Mouse (Mus musculus) neural tube, embryonic 13.5 days (tissue): ENCODE measurements around the gene Cyp2s1. TPM values are rescaled to one million over a fixed set of nuclear protein-coding genes. Genes with fewer than 3 reads are reported as not detected.

Experiments used
- ATAC-seq: fragments of 200-750 bp; cut with Nextera tagmentation; 2 replicates; pipeline ENCODE4 v1.8.0; 2017; ENCODE audit warnings: low read depth, mild to moderate bottlenecking, moderate TSS enrichment, moderate library complexity
- H3K27ac ChIP-seq: fragments of 300-500 bp; sonication (generic); replicated peaks from 2 replicates; pipeline ENCODE4 v1.5.1; 2015; ENCODE audit warnings: moderate library complexity, mild to moderate bottlenecking, inconsistent platforms
- H3K27me3 ChIP-seq: fragments of 300-500 bp; sonication (generic); 2 replicates; pipeline ENCODE4 v1.6.1; 2015; ENCODE audit warnings: mild to moderate bottlenecking, inconsistent platforms
- H3K36me3 ChIP-seq: fragments of 300-500 bp; sonication (generic); 2 replicates; pipeline ENCODE4 v1.6.1; 2015; ENCODE audit warnings: mild to moderate bottlenecking, inconsistent platforms
- H3K4me1 ChIP-seq: fragments of 300-500 bp; sonication (generic); replicated peaks from 2 replicates; pipeline ENCODE4 v1.6.1; 2015; ENCODE audit warnings: inconsistent platforms
- H3K4me2 ChIP-seq: fragments of 300-500 bp; sonication (generic); 2 replicates; pipeline ENCODE4 v1.6.1; 2015; ENCODE audit warnings: inconsistent platforms, mild to moderate bottlenecking, moderate library complexity
- H3K4me3 ChIP-seq: fragments of 300-500 bp; sonication (generic); 2 replicates; pipeline ENCODE4 v1.5.1; 2015; ENCODE audit warnings: mild to moderate bottlenecking, inconsistent platforms
- H3K9ac ChIP-seq: fragments of 300-500 bp; sonication (generic); 2 replicates; pipeline ENCODE4 v1.6.1; 2015; ENCODE audit warnings: moderate library complexity, mild to moderate bottlenecking, inconsistent platforms
- H3K9me3 ChIP-seq: fragments of 300-500 bp; sonication (generic); 2 replicates; pipeline ENCODE4 v1.6.1; 2016; ENCODE audit warnings: inconsistent platforms
- WGBS: fragments of 180-500 bp; shearing (Covaris S2); methylation state at CpG from one replicate; pipeline ENCODE4 v1.1.7; 2015; 5-methylcytosine and 5-hydroxymethylcytosine counted together
- polyA plus RNA-seq: library from polyadenylated mRNA; unstranded; fragments of >200 nt; fragmentation: Nextera tagmentation; extraction: Ambion mirVana; gene quantifications from 2 replicates; pipeline ENCODE4 v1.2.1, GENCODE M21; 2015

Gene Cyp2s1
- polyA plus RNA-seq, 1 experiment from 2014 or later: 3.0 TPM

DNA sequence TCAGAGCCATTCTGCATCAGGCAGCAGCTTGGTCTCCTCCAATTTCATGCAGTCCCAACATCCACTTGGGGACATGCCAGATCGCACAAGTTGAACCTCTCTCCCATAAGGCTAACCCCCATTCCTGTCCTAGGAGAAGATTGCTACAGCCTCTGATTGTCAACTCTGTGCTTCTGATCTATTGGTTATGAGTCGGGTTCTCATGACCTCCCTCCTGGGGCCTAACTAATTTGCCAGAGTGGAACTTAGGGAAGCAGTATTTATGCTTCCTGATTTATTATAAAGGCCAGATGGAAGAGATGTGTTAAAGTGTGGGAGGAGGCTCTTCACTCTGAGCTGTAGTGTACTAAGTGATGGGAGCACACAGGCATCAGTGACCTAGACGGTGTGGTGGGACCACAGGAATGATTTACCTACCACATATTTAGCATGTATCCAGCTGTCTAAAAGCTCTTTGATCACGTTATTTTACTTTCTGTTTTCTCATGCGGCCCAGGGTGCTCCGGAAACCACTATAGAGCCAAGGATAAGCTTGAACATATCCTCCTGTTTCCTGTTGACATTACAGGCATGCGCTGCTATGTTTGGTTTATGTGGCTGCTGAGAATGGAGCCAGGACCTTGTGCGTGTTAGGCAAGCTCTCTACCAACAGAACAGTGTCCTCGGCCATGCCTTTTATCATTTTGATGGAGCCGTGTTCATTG, 18.6 kb upstream of the Cyp2s1 start:
- Histone ChIP-seq H3K9me3 (no peaks in the 10 kb centered on the region), H3K36me3 (no peaks in the 10 kb centered on the region), H3K27ac (no peak overlapping the region), H3K9ac (no peak overlapping the region), H3K4me3 (no peak overlapping the region), H3K27me3 (no peaks in the 10 kb centered on the region), H3K4me1 (no peaks in the 10 kb centered on the region), H3K4me2 (no peak overlapping the region)
- no peak for ATAC-seq
- WGBS: 71% methylated on average over 10 of the region's 10 CpGs

DNA sequence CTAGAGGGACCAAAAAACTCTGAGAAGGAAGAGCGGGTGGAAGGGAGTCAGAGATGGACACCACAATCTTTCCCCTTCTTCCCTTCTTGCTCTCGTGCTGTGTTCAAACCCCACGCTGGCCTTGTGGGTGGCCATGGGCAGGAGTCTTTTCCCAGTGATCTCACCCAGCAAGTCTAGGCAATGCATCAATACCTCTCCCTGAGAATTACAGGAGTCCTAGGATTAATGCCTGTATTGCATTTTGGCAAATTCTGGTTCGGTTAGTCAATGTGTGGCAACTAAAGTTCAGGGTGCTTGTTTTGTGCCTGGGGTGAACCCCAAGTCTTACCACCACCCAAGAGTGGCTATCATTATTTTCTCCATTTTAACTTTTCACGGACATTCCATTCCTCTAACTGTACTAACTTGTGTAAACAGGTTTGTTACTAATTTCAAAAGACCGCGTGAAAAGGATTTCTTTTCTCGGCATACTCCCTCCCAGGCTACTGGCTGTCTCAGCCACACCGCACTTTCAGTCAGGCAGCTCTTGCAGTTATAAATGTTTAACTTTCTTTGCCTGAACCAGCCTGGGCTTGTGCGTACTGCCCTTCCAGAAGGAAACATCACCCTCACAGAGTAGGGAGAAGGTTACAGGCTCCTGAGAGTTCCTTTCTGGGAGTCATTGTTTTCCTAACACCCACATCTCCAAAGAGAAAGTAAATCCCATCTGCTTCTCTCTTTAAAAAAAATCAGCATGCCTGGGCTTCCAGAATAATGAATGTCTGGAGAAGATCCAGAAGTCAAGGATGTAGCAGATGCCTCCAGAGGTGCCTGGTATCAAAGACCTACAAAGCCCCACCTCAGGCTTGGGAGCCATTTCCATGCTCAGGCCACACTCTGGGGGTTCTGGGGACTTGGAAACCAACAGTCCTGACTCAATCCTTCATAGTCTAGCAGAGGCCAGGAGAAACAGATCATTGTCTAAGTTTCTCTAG, 15.1 kb upstream of the Cyp2s1 start:
- H3K4me2 ChIP-seq: no peak overlapping the region
- H3K27me3 ChIP-seq: no peaks in the 10 kb centered on the region
- WGBS: 82% methylated on average over 10 of the region's 10 CpGs
- no peak overlapping the region for H3K9ac ChIP-seq
- no peak overlapping the region for H3K4me3 ChIP-seq
- ATAC-seq: no peak
- H3K27ac ChIP-seq: no peak overlapping the region
- no peaks in the 10 kb centered on the region for H3K9me3 ChIP-seq
- no peaks in the 10 kb centered on the region for H3K36me3 ChIP-seq
- no peaks in the 10 kb centered on the region for H3K4me1 ChIP-seq

DNA sequence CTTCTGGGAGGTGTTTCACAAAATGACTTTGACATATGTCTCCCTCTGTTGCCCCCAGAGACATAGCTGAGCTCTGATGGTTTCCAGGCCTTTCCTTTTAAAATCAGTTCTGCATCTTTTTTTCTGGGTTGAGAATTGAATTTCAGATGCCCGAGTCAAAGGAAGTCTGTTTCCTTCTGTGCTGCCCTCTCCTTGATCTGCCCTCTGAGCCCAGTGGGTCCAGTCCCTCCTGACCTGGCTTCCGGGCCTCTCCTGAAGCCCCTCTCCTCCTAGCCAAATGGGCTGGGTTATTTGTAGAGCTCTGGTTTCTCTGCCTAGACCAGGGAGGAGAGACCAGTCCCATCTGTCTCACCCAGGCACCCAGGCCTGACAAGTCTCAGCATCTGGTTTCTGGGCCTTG, 13.5 kb upstream of the Cyp2s1 start:
- Histone ChIP-seq H3K36me3 (no peaks in the 10 kb centered on the region), H3K27ac (no peak overlapping the region), H3K27me3 (no peaks in the 10 kb centered on the region), H3K4me2 (no peak overlapping the region), H3K9me3 (no peaks in the 10 kb centered on the region), H3K4me3 (no peak overlapping the region), H3K4me1 (no peaks in the 10 kb centered on the region), H3K9ac (no peak overlapping the region)
- WGBS: 53% methylated on average over 2 of the region's 2 CpGs
- ATAC-seq: no peak

DNA sequence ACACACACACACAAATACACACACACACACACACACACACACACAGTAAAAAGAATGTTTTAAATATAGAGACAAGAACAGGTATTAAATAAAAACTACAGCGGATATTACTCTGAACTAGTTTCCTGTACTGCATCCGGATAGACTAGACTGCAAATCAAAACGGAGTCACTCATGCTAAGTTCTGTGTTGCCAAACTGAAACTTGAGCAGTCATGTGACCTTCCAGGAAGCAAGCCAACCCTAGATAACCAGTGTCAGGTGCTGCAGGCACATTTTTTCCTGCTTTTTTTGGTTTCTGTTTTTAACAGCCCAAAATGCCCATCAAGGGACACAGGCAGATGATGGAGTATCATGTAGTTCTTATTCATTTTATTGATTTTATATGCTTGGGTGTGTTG, 10.5 kb upstream of the Cyp2s1 start:
- Histone ChIP-seq H3K4me3 (no peak overlapping the region), H3K4me2 (no peak overlapping the region), H3K9ac (no peak overlapping the region), H3K27ac (no peak overlapping the region), H3K4me1 (no peaks in the 10 kb centered on the region), H3K27me3 (no peaks in the 10 kb centered on the region), H3K36me3 (no peaks in the 10 kb centered on the region), H3K9me3 (no peaks in the 10 kb centered on the region)
- ATAC-seq: no peak
- 72% methylated on average over 3 of the region's 3 CpGs for WGBS

DNA sequence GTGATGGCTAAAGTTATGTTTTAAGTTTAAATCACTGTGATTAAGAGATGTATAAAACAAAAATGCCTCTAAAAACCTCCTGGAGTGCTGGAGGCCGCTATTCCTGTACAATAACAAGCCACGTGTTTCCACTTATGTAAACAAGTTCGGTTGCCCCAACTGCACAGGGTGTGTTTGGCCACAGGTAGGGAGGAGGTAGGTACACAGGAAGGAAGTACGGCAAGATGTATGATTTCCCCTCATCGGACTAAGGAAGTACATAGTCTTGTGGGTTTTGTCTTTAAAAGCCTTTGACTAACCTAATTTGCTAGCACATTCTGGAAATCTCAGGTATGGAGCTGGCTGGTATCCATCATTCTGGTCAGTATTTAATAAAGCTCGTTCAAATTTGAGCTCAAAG, 9.3 kb upstream of the Cyp2s1 start:
- Histone ChIP-seq H3K27ac (no peak overlapping the region), H3K9ac (no peak overlapping the region), H3K36me3 (no peaks in the 10 kb centered on the region), H3K4me2 (no peak overlapping the region), H3K4me3 (no peak overlapping the region), H3K27me3 (no peaks in the 10 kb centered on the region), H3K4me1 (no peaks in the 10 kb centered on the region), H3K9me3 (no peaks in the 10 kb centered on the region)
- WGBS: 81% methylated on average over 6 of the region's 6 CpGs
- no peak for ATAC-seq

DNA sequence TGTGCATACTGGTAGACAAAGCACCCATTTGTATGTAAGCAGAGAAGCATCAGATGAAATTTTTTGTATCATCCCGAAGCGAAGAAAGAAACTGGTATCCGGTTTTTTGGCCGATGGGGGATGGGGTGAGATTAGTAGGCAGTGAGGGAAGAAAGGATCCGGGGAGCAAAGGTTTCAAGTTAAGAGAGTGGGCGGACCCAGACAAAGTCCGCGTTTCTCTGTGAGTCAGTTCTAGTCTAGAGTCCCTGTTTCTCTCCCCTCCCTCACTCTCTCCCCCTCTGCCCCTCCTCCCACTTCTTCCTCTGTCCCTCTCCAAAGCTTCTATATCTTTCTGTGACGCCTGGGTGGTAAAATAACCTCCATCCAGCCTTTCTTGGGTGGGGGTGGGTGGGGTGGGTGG, 8.3 kb upstream of the Cyp2s1 start:
- Histone ChIP-seq H3K27me3 (no peaks in the 10 kb centered on the region), H3K9ac (no peak overlapping the region), H3K4me2 (no peak overlapping the region), H3K9me3 (no peaks in the 10 kb centered on the region), H3K36me3 (no peaks in the 10 kb centered on the region), H3K4me3 (no peak overlapping the region), H3K27ac (no peak overlapping the region), H3K4me1 (no peaks in the 10 kb centered on the region)
- no peak for ATAC-seq
- 61% methylated on average over 9 of the region's 9 CpGs for WGBS

DNA sequence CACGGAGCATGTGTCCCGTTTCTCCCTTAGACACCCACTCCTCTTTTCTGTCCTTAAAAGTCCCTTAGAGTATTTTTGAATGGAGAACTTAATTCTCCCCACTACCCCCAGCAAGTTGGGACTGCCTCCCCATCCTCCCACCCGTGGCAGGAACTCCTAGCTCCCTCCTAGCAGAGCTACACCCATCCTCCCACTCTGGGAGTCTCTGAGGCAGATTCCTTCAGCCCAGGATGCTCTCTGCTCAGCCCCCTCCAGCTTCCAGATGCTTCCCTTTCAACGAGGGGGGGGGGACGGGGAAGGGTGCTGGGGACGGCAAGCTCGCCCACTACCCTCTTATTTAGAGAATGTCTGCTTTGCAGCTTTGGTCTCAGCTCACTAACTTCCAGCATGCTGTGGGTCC, 1.1 kb downstream of the Cyp2s1 start:
- H3K4me1 ChIP-seq: peaks cover 14% of the 10 kb centered on the region
- no peak overlapping the region for H3K27ac ChIP-seq
- H3K27me3 ChIP-seq: peaks cover 38% of the 10 kb centered on the region
- peak overlapping the region; percentile 77; the same call in 1 of the 2 replicates for H3K9ac ChIP-seq
- no peaks in the 10 kb centered on the region for H3K9me3 ChIP-seq
- ATAC-seq: peak; percentile 13; the same call in 1 of the 2 replicates
- H3K4me3 ChIP-seq: peak overlapping the region; percentile 49; the same call in 1 of the 2 replicates
- H3K4me2 ChIP-seq: peak overlapping the region; percentile 88
- 24% methylated on average over 7 of the region's 7 CpGs for WGBS
- H3K36me3 ChIP-seq: no peaks in the 10 kb centered on the region

DNA sequence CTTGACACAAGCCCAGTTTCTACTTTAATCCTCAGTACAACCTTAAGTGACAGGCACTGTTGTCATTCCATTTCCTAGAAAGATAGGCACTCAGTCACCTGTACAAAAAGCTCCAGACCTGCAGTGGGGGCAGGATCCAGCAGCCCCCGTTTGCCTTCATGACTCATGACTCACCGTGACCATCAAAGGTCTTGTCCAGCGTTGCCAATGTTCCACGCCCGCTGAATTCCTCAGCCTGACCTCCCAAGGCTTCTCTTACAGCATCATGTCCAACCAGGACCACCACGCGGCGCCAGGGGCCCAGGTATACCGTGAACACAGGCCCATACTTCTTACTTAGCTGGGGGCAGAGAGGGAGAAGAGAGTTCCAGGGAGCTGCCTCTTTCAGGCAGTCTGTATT, 2.0 kb downstream of the Cyp2s1 start:
- no peak overlapping the region for H3K4me3 ChIP-seq
- no peak for ATAC-seq
- H3K27me3 ChIP-seq: peaks cover 38% of the 10 kb centered on the region
- no peaks in the 10 kb centered on the region for H3K36me3 ChIP-seq
- peaks cover 14% of the 10 kb centered on the region for H3K4me1 ChIP-seq
- H3K4me2 ChIP-seq: no peak overlapping the region
- no peak overlapping the region for H3K9ac ChIP-seq
- no peak overlapping the region for H3K27ac ChIP-seq
- no peaks in the 10 kb centered on the region for H3K9me3 ChIP-seq
- WGBS: 85% methylated on average over 9 of the region's 9 CpGs

DNA sequence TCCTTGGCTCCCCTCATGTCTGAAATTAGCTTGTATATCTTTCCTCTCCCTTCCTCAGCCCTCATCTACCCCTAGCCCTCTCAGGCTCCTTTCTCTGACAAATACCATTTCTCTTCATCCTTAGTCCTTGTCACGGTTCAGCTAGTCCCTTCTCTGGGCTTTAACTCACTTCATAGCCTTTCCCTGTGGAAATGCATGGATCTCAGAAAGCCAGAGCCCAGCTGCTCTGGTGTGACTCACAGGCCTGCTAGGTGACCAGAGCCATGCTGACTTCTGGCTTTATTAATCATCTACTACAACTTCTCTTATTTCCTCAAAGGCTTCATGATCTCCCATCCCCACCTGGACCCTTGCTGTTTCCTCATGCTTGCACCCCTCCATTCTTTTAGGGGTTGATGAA, 4.5 kb downstream of the Cyp2s1 start:
- Histone ChIP-seq H3K36me3 (no peaks in the 10 kb centered on the region), H3K27ac (no peak overlapping the region), H3K4me2 (no peak overlapping the region), H3K9ac (no peak overlapping the region), H3K9me3 (no peaks in the 10 kb centered on the region), H3K27me3 (peaks cover 30% of the 10 kb centered on the region), H3K4me3 (no peak overlapping the region), H3K4me1 (peaks cover 14% of the 10 kb centered on the region)
- WGBS: 84% methylated on average over 1 of the region's 1 CpGs
- ATAC-seq: no peak

DNA sequence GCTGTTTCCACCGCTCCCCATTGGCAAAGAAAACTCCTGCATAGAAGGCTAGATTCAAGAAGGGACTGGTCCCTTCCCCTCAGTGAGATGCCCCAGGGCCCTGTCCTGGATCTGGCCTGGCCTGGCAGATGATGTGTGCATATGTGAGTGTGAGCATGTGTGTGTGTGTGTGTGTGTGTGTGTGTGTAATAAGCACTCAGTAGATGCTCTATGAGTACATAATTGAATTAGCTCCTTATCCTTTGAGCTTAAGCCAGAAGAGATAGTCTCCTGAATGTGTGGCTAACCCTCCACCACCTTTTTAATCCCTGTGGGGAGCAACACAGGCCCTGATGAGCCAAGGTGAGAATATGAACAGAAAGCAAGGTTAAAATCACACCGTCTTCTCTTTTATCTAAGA, 5.0 kb downstream of the Cyp2s1 start:
- WGBS: 79% methylated on average over 2 of the region's 2 CpGs
- no peak overlapping the region for H3K4me2 ChIP-seq
- H3K27me3 ChIP-seq: peaks cover 27% of the 10 kb centered on the region
- peaks cover 12% of the 10 kb centered on the region for H3K4me1 ChIP-seq
- ATAC-seq: no peak
- H3K36me3 ChIP-seq: no peaks in the 10 kb centered on the region
- no peak overlapping the region for H3K9ac ChIP-seq
- H3K27ac ChIP-seq: no peak overlapping the region
- no peaks in the 10 kb centered on the region for H3K9me3 ChIP-seq
- H3K4me3 ChIP-seq: no peak overlapping the region

DNA sequence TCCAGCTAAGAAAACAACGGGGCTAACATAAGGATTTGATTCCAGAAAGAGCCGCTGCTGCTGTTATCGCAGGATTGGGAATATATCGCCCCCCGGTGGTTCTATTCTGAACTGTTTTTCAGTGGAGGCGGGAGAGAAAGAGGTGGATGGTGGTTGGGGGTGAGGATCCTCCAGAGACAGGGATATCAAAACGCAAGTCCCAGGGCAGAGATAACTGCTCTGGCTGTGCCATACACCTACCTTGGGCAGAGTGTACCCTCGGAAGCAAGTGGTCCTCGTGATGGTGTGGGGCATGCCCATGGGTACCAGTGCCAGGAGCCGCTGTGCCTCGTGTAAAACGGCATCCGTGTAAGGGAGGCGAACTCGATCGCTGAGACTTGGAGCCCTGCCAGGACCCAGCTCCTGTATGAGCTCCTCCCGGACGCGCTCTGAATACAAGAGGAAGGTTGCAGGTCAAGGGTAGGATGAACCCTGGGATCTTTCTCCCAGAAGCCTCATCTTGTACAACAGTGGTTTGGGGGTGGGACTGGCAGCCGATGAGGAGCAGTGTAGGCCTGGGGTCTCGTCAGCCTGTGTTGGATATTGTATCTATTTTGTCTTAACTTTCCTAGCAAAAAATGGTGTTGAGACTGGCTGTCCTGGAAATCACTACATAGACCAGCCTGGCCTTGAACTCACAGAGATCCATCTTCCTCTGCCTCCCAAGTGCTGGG, 10.9 kb downstream of the Cyp2s1 start:
- no peak overlapping the region for H3K27ac ChIP-seq
- H3K4me1 ChIP-seq: no peaks in the 10 kb centered on the region; the same call in 1 of the 2 replicates
- peak; percentile 64 for ATAC-seq
- H3K36me3 ChIP-seq: no peaks in the 10 kb centered on the region
- H3K9me3 ChIP-seq: no peaks in the 10 kb centered on the region
- WGBS: 21% methylated on average over 21 of the region's 21 CpGs
- peak overlapping the region; percentile 58 for H3K9ac ChIP-seq
- peak overlapping the region; percentile 20 for H3K4me3 ChIP-seq
- H3K4me2 ChIP-seq: peak overlapping the region; percentile 48
- H3K27me3 ChIP-seq: no peaks in the 10 kb centered on the region

DNA sequence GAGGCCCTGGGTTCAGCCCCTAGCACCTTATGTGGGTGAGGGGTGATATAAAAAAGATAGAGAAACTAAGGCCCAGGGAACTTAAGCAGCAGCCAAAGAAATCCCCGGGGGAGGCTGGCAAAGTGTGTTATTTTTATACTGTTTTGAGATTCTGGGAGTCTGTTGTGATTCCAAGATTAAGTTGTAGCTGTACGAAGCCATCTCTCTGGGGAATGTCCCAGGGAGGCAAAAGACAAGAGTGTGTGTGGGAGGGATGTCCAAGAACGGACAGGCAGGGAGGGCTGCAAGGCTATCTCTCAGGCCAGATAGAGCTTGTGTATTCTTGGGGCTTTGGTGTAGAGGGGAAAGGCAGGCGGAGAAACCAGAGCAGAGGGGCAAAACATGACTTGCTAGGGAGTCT, 11.9 kb downstream of the Cyp2s1 start:
- no peak overlapping the region for H3K4me2 ChIP-seq
- 83% methylated on average over 4 of the region's 4 CpGs for WGBS
- no peak for ATAC-seq
- H3K27me3 ChIP-seq: no peaks in the 10 kb centered on the region
- no peaks in the 10 kb centered on the region; the same call in 1 of the 2 replicates for H3K4me1 ChIP-seq
- H3K4me3 ChIP-seq: no peak overlapping the region
- no peaks in the 10 kb centered on the region for H3K9me3 ChIP-seq
- no peak overlapping the region for H3K9ac ChIP-seq
- H3K36me3 ChIP-seq: no peaks in the 10 kb centered on the region
- H3K27ac ChIP-seq: no peak overlapping the region
